Mouse (Mus musculus) ovary, adult 18-20 months (tissue): ENCODE measurements around the gene Fam180a.
"Not testable (repeated sequence)": the region's sequence is repeated elsewhere in the genome, so short reads cannot be mapped to it uniquely, and the experiment has no call there.

Experiments
- DNase-seq: peaks from one replicate; pipeline ENCODE4 v3.0.0; 2022; ENCODE audit warnings: low spot score, mixed read lengths

Gene Fam180a

GRCm38 (mm10) chr6:35326111-35326515 is at the start of gene Fam180a:
Gene Fam180a, minus strand, starts transcription at chr6:35326141.
- peak; percentile 69 for DNase-seq

DNA sequence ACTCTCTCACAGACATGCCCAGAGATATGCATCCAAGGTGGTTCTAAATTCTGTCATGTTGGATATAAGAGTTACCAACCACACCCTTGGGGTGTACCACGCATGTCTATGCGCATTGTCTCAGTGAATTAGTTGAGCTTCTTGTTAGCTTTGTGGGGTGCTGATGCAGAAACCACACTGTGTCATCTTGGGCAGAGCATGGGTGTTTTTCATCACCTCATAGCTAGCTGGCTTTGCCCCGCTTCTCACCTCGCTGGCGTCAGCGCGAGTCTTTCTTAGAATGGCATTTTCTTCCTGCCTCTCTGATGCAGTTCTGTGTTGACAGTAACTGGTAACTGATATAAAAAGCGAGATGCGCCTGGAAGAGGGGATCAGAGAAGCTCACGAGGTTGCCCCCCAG is 48.1 kb upstream of the Fam180a start:
- DNase-seq: no peak

DNA sequence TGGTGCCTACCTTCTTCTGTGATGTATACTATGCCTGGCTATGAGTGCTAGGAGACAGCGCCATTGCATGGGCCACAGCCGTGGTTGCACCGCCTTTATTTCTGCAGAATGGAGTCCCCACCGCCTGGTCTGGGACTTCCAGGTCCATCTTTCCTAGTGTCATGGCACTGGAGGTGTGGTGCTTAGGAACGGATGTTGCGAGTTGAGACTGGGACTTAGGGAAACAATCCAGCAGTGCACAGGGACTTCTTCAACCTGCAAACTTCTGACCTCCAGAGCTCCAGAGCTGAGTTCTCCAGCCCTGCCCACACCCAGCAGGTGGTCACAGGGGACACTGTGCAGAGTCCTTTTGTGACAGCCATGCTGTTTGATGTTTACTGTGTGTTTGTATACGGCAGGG is 44.4 kb upstream of the Fam180a start:
- no peak for DNase-seq

- not testable (repeated sequence) for DNase-seq
These were observed 43.8 kb upstream of the Fam180a start for GRCm38 (mm10) chr6:35369578-35370282.

DNA sequence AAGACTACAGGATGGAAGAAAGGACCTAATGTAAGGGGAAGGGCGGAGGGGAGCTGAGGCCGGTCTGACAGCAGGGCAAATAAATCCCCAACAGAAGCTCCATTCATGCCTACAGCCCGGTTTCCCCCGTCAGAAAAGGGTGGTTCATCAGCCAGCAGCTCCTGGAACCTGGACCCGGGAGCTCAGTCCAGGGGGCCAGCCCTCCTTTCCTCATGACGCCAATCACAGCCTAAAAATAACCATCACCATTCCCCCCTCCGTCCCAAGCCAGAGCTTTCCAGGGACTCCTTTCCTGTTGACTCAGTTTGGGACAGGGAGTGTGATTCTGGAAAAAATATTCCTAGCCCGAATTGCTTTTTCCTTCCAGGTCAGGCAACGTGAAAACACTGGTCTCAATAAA is 36.7 kb upstream of the Fam180a start:
- DNase-seq: no peak

- DNase-seq: no peak
These were observed 29.4 kb upstream of the Fam180a start for GRCm38 (mm10) chr6:35355320-35355719.

DNA sequence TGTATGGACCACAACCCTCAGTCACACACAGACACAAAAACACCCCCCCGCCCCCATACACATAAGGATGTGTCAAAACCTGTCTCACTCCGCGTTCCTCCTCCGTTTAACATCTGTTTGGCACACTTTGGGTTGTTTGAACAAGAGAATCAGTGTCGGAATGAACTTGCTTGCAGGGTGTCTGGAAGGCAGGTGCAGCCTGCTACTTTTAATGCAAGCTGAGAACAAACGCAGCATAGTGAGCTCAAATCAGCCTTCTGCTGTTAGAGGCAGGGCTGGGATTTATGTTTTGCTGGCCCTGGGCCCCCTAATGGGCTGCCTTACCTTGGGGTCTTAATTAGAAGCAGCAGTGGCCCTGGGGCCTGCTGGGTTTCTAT is 28.7 kb upstream of the Fam180a start:
- DNase-seq: no peak

GRCm38 (mm10) chr6:35353846-35354621 is 28.1 kb upstream of the Fam180a start:
- DNase-seq: no peak

- no peak for DNase-seq
These were observed 27.5 kb upstream of the Fam180a start for GRCm38 (mm10) chr6:35353416-35353815.

DNA sequence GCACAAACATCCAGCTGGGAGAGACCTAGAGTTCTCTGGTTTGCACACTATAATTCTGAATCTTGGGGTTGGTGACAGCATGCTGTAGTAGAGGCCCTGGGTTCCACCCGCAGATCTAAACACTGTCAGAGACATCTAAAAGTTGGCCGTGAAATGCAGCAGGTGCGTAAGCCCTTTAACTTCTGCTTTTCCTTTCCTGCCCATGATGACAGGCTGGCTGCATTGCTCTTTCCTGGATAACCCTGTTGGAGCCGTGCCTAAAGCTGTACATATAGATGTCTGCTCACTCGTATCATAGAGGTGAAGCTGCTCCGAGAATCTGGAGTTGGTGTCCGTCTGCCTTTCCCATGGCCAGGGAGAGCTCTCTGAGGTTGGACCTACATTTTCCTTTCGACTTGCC is 26.9 kb upstream of the Fam180a start:
- no peak for DNase-seq

DNA sequence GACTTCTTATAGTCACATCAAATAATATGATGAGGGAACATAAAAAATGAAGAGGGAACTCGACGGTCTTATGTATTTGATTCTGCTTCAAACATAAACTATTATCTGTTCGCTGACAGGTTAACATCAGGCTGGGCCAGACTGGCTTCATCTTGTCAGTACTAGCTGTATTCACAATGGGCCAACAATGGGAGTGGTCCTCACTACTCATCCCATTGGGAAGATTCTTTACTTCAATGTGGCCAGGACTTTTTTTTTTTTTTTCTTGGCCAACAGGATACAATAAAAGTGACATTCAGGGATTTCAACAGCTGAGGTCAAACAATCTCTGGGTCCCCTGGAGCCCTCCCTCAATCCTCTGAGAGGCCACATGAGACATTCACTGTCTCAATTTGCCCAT is 25.9 kb upstream of the Fam180a start:
- DNase-seq: no peak

DNA sequence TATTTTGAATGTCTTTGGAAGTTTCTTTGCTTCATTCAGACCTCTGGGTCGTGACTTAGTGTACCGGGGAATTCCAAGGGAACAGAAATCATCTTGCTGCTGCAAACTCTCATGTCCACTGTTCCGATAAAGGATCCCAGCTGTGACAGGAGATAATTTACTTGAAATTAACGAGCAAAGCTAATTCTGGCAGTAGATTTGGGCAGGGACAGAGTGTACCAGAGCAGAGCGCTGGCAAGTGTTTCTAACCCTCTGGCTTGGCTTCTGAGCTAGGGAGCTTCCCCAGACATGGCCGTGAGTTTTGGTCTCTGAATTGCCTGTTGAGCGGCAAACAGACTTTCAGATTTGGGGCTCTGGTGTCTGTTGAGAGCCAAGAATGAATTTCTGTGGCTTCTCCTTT is 23.8 kb upstream of the Fam180a start:
- peak; percentile 55 for DNase-seq

GRCm38 (mm10) chr6:35338640-35339039 is 12.7 kb upstream of the Fam180a start:
- no peak for DNase-seq

DNA sequence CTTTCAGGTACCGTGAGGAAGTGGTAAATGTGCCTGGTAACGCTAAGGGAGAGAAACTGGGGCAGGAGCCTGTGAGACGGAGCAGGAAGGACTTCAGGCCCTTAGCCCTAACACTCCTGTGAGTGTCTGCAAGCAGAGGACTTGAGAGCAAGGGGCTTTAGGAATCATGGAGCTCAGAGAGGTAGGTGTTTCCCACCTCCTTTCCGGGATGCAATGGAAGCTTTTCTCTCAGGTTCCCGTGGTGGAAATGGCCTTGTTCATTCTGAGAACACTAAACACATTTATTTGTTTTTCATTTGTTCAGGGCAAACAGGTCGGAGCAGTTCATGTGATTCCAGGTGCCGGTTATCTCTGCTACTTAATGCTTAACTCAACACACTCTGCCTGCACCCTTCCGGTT is 11.9 kb upstream of the Fam180a start:
- DNase-seq: no peak

DNA sequence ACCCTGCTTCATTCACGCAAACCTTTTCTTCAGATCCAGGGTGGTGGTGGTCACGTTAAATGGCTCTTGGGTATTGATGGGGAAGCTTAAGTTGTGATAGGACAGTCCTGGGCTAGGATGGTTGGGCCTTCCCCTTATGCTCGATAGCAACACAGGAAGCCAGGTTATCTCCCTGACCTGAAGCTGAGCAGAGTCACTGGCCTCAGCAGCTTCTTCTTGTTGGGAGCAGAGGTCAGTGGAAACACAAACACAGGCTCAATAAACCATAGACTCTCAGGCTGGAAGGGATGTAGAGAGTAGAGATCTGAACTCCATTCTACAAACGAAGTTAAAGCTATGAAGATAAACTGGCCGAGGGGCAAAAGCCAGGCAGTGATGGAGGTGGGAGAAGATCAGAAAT is 9.5 kb upstream of the Fam180a start:
- no peak for DNase-seq

- no peak for DNase-seq
These were observed 8.3 kb upstream of the Fam180a start for GRCm38 (mm10) chr6:35334278-35334677.

- no peak for DNase-seq
These were observed 7.7 kb upstream of the Fam180a start for GRCm38 (mm10) chr6:35333632-35334031.

- DNase-seq: no peak
These were observed 4.9 kb upstream of the Fam180a start for GRCm38 (mm10) chr6:35330834-35331233.

- DNase-seq: no peak
These were observed 4.0 kb upstream of the Fam180a start for GRCm38 (mm10) chr6:35329956-35330355.

DNA sequence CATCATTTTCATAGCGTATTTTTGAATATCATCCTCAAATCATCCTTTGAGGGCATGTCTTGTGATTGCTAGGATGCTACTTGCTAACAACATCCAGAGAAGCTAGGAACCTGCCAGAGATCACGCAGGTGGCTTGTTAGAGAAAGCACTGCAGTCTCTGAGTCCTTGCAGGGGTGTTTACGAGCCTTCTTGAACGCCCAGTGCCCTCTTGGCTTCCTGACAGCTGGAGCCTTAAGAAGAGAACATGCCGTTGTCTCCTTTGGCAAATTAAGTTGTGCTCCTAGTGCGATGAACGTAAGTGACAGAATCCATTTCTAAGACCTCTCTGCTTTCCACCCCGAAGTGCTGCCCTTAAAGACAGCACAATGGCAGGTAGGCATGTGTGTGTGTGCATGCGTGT is 1.6 kb downstream of the Fam180a start:
- no peak for DNase-seq

DNA sequence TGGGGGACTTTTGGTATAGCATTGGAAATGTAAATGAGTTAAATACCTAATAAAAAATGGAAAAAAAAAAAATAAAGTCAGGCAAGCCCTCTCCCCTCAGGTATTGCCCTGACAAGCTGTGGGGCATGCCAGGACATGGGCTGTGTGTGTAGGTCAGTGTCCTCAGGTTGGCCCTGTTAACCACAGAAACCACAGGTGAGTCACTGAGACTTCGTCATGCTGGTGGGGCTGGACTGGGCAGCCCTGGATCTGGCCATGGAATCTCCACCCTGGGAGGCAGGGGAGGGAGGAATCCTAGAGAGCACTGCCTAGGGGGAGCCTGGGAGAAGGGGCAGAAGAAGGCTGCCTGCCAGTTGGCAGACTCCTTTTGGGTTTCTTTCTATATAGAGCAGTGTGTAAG is 2.9 kb downstream of the Fam180a start:
- no peak for DNase-seq

DNA sequence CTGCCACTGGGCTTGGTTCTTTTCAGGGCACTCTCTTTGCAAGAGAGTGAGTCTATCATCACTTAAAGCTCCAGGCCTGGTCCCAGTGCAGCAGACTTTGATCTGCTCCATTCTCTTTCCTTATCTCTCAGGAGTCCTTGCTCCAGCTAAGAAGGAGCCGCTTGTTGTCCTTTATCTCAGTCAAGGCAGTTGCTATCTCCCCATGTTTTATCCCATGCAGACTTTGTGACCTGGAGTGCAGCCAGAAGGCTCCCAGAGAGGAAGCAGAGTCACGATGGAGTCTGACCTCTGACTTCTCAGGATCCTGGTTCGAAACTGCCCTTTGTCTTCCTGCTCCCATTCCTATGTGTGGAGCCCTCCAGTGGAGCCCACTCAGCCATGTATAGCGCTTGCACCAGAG is 4.8 kb downstream of the Fam180a start:
- peak; percentile 84 for DNase-seq

DNA sequence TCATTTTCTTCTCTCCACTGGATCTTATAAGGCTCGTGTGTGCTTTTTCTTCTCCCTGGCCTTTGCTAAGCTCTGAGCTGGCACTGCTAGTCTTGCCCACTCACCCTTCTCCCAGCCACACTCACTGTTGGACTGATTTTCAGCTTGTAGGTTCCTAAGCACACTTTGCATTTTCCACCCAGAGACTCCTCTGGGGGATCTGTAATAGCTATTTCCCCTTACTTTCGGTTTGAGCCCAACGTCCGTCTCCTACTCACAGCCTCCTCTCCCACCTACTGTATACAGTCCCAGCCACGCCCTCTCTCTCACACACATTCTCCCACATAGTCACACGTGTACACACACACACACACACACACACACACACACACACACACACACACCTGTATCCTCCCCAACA is 6.1 kb downstream of the Fam180a start:
- no peak for DNase-seq

DNA sequence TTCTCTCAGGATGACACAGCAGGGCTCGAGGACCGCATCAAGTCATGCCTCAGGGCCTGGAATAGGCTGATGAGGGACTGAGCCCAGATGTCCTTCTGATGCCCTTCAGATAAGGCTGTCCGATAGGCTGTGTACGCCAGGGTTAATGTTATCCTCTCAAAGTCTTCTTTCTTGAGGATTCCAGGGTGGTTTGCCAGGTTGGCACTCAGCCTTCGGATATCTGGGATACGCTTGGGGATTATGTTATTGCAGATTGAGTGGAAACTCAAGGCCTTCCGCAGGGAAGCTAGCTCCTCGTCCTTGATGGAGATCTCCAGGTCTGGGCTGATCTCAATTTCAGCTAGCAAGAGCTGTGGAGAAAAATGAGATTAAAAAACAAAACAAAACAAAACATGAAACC is 12.4 kb downstream of the Fam180a start:
- DNase-seq: peak; percentile 77
